Mouse (Mus musculus): Measurements from ENCODE around the gene Sf3b4. TPM values are rescaled to one million over a fixed set of nuclear protein-coding genes. Genes with fewer than 3 reads are reported as not detected.
"Not testable (repeated sequence)": the region's sequence is repeated elsewhere in the genome, so short reads cannot be mapped to it uniquely, and the experiment has no call there.

Gene Sf3b4
- polyA plus RNA-seq, 1 experiment from 2014 or later = 142 TPM

GRCm38 (mm10) chr3:96160803-96161516, 11.2 kb upstream of the Sf3b4 start:
- H3K4me1 ChIP-seq = peaks cover 16% of the 10 kb centered on the region
- peaks cover 59% of the 10 kb centered on the region for H3K27me3 ChIP-seq (replicated peaks)
- peaks cover 1% of the 10 kb centered on the region for H3K36me3 ChIP-seq
- peak overlapping the region; percentile 59 for H3K4me2 ChIP-seq
- H3K4me3 ChIP-seq = peak overlapping the region; percentile 42
- 4% methylated on average over 12 of the region's 12 CpGs for WGBS (ENCODE audit: insufficient replicate concordance)
- ATAC-seq = 0 out of 2 replicates have a peak, but pooled peaks have one; percentile 50
- no peaks in the 10 kb centered on the region for H3K9me3 ChIP-seq (replicated peaks)
- H3K27ac ChIP-seq = peak overlapping the region; percentile 64
- H3K9ac ChIP-seq = peak overlapping the region; percentile 47; the same call in 1 of the 2 replicates

GRCm38 (mm10) chr3:96161869-96162840, 10.0 kb upstream of the Sf3b4 start, which contains the start of gene Mtmr11:
Mtmr11 (plus strand) TSS chr3:96162004.
- WGBS (ENCODE audit: insufficient replicate concordance) = 14% methylated on average over 15 of the region's 16 CpGs
- no peaks in the 10 kb centered on the region for H3K36me3 ChIP-seq
- no peaks in the 10 kb centered on the region for H3K9me3 ChIP-seq (replicated peaks)
- no peak; the same call in none of the 2 replicates for ATAC-seq
- peak within 1 kb of the TSS; percentile 64 for H3K27ac ChIP-seq
- H3K4me2 ChIP-seq = peak within 1 kb of the TSS; percentile 59
- peak within 1 kb of the TSS; percentile 42 for H3K4me3 ChIP-seq
- peaks cover 16% of the 10 kb centered on the region for H3K4me1 ChIP-seq
- H3K27me3 ChIP-seq (replicated peaks) = peaks cover 59% of the 10 kb centered on the region
- H3K9ac ChIP-seq = peak within 1 kb of the TSS; percentile 47; the same call in 1 of the 2 replicates

GRCm38 (mm10) chr3:96163040-96163439, 9.1 kb upstream of the Sf3b4 start:
- WGBS (ENCODE audit: insufficient replicate concordance) = 77% methylated on average over 6 of the region's 6 CpGs
- no peak overlapping the region for H3K4me3 ChIP-seq

GRCm38 (mm10) chr3:96168466-96169158, 3.5 kb upstream of the Sf3b4 start:
- Histone ChIP-seq H3K27me3 (replicated peaks) (peaks cover 15% of the 10 kb centered on the region), H3K36me3 (peaks cover 14% of the 10 kb centered on the region), H3K4me1 (peaks cover 20% of the 10 kb centered on the region), H3K9me3 (replicated peaks) (no peaks in the 10 kb centered on the region), H3K4me3 (no peak overlapping the region), H3K9ac (no peak overlapping the region), H3K27ac (no peak overlapping the region), H3K4me2 (no peak overlapping the region)
- ATAC-seq = no peak
- WGBS (ENCODE audit: insufficient replicate concordance) = 65% methylated on average over 12 of the region's 12 CpGs

More at GRCm38 (mm10) chr3:96163040-96163439, 9.1 kb upstream of the Sf3b4 start:
- Histone ChIP-seq H3K9ac (no peak overlapping the region), H3K9me3 (replicated peaks) (no peaks in the 10 kb centered on the region), H3K4me1 (peaks cover 16% of the 10 kb centered on the region), H3K36me3 (no peaks in the 10 kb centered on the region), H3K27me3 (replicated peaks) (peaks cover 59% of the 10 kb centered on the region), H3K4me2 (no peak overlapping the region), H3K27ac (no peak overlapping the region)
- ATAC-seq = no peak

DNA sequence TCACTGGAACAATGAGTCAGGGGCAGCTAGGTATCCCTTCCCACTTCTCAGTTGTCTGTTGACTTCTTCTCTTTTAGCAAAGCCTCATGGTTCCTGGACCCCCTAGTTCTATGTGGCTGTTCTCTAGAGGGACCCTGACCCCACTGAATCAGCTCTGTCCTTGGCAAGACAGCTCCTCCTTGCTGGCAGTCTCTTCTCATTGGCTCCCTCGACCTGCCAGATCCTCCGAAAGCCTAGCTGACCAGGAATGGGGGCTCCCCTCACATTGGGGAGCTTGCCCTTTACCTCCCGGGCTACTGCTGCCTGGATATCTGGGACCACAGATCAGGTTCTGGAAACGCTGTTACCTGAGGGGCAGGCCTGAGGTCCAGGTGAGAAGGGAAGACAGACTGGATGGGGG, 1.9 kb upstream of the Sf3b4 start:
- no peak overlapping the region for H3K27ac ChIP-seq
- H3K9me3 ChIP-seq (replicated peaks) = no peaks in the 10 kb centered on the region
- peaks cover 36% of the 10 kb centered on the region for H3K4me1 ChIP-seq
- H3K27me3 ChIP-seq (replicated peaks) = no peaks in the 10 kb centered on the region
- H3K4me3 ChIP-seq = no peak overlapping the region
- 79% methylated on average over 4 of the region's 4 CpGs for WGBS (ENCODE audit: insufficient replicate concordance)
- peak overlapping the region; percentile 91; the same call in 1 of the 2 replicates for H3K4me2 ChIP-seq
- peaks cover 31% of the 10 kb centered on the region for H3K36me3 ChIP-seq
- H3K9ac ChIP-seq = peak overlapping the region; percentile 14; the same call in 1 of the 2 replicates
- ATAC-seq = no peak

DNA sequence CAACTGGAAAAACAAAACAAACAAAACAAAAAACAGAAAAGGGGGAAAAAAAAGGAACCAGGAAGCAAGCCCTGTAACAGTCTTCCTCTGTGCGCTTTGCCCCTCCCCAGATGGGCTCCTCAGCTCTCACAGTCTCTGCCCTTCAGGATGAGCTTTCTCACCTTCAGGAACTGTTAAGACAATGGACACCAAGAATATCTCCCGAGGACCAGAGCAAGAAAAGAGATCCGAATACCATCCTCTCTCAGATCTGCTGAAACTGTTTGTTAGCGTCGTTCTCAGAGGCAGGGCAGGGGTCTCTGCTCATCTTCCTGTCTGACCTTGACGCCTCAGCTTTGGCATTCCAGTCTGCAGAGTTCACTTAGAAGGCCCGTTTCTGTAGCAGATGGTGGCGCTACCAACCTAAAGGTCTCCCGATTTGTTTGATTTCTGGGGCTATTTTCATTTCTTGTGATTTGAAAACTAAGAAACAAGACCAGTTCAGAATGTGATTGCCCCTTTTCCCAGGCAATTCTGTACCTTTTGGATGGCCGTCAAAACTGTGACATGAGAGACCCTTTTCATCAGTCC, 1.1 kb upstream of the Sf3b4 start:
- H3K4me1 ChIP-seq = peaks cover 39% of the 10 kb centered on the region

GRCm38 (mm10) chr3:96171583-96172196, 442 bp upstream of the Sf3b4 start:
- H3K27ac ChIP-seq = peak overlapping the region; percentile 95
- peak; percentile 22 for ATAC-seq
- H3K27me3 ChIP-seq (replicated peaks) = no peaks in the 10 kb centered on the region
- no peaks in the 10 kb centered on the region for H3K9me3 ChIP-seq (replicated peaks)
- peaks cover 44% of the 10 kb centered on the region for H3K4me1 ChIP-seq
- 16% methylated on average over 18 of the region's 18 CpGs for WGBS (ENCODE audit: insufficient replicate concordance)
- peak overlapping the region; percentile 93 for H3K9ac ChIP-seq
- peak overlapping the region; percentile 83 for H3K4me3 ChIP-seq
- peaks cover 45% of the 10 kb centered on the region for H3K36me3 ChIP-seq
- peak overlapping the region; percentile 91 for H3K4me2 ChIP-seq

More for the DNA sequence above, 1.1 kb upstream of the Sf3b4 start:
- 45% methylated on average over 10 of the region's 10 CpGs for WGBS (ENCODE audit: insufficient replicate concordance)
- ATAC-seq = no peak
- Histone ChIP-seq H3K9me3 (replicated peaks) (no peaks in the 10 kb centered on the region), H3K9ac (peak overlapping the region; percentile 93), H3K4me3 (peak overlapping the region; percentile 83), H3K27me3 (replicated peaks) (no peaks in the 10 kb centered on the region), H3K4me2 (peak overlapping the region; percentile 91), H3K36me3 (peaks cover 39% of the 10 kb centered on the region), H3K27ac (peak overlapping the region; percentile 95)

DNA sequence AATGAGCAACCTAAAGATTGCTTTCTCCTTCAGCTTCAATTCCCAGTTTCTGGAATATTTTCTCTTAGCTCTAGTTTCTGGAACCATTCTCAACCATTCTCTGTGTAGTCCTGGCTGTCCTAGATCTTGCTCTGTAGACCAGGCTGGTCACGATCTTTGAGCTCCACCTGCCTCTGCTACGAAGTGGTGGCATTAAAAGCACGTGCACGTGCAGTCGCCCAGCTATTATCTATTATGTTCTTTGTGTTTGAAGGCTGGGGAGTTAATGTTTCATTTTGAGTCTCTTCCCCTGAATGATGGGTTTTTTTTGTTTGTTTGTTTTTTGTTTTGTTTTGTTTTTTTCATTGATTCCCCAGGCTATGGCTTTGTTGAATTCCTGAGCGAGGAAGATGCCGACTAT, 1.1 kb downstream of the Sf3b4 start:
- ATAC-seq = no peak
- Histone ChIP-seq H3K9ac (peak overlapping the region; percentile 93), H3K27me3 (replicated peaks) (no peaks in the 10 kb centered on the region), H3K9me3 (replicated peaks) (no peaks in the 10 kb centered on the region), H3K36me3 (peaks cover 58% of the 10 kb centered on the region), H3K4me2 (peak overlapping the region; percentile 91), H3K4me1 (peaks cover 44% of the 10 kb centered on the region), H3K27ac (peak overlapping the region; percentile 95), H3K4me3 (peak overlapping the region; percentile 83)
- 20% methylated on average over 7 of the region's 7 CpGs for WGBS (ENCODE audit: insufficient replicate concordance)

GRCm38 (mm10) chr3:96174042-96174441, 1.9 kb downstream of the Sf3b4 start:
- Histone ChIP-seq H3K4me3 (peak overlapping the region; percentile 83), H3K4me1 (peaks cover 44% of the 10 kb centered on the region), H3K9ac (peak overlapping the region; percentile 93), H3K36me3 (peaks cover 65% of the 10 kb centered on the region), H3K4me2 (peak overlapping the region; percentile 91), H3K27ac (0 out of 2 replicates have a peak overlapping the region, but pooled peaks have one; percentile 14)
- H3K9me3 ChIP-seq (replicated peaks); H3K27me3 ChIP-seq (replicated peaks); ATAC-seq: not testable (repeated sequence)
- WGBS (ENCODE audit: insufficient replicate concordance) = 84% methylated on average over 4 of the region's 4 CpGs

GRCm38 (mm10) chr3:96175251-96175650, 3.1 kb downstream of the Sf3b4 start:
- H3K27ac ChIP-seq = no peak overlapping the region
- H3K36me3 ChIP-seq = peaks cover 58% of the 10 kb centered on the region
- peaks cover 46% of the 10 kb centered on the region for H3K4me1 ChIP-seq
- no peak overlapping the region for H3K9ac ChIP-seq
- 86% methylated on average over 6 of the region's 6 CpGs for WGBS (ENCODE audit: insufficient replicate concordance)
- no peak for ATAC-seq
- H3K4me2 ChIP-seq = peak overlapping the region; percentile 91; the same call in 1 of the 2 replicates
- 0 out of 2 replicates have a peak, but pooled peaks cover under 1% of the 10 kb centered on the region for H3K27me3 ChIP-seq (replicated peaks)
- H3K4me3 ChIP-seq = no peak overlapping the region
- no peaks in the 10 kb centered on the region for H3K9me3 ChIP-seq (replicated peaks)
